Mouse (Mus musculus) common myeloid progenitor, adult 5-6 weeks (primary cell): ENCODE data around the gene Cend1. TPM values are rescaled to one million over a fixed set of nuclear protein-coding genes. Genes with fewer than 3 reads are reported as not detected.
A peak's percentile ranks its signal among the peaks of the same experiment; 100 is the strongest.
"Not testable (repeated sequence)": the region's sequence is repeated elsewhere in the genome, so short reads cannot be mapped to it uniquely, and the experiment has no call there.

Source experiments
- ATAC-seq: replicated peaks from 2 replicates; pipeline ENCODE4 v1.8.0; 2016; ENCODE audit warnings: low read depth, mild to moderate bottlenecking, moderate TSS enrichment, inconsistent platforms; ENCODE audit not compliant: poor library complexity, severe bottlenecking
- total RNA-seq: library from RNA; stranded (forward); fragments of 200-1000, 187-1606 nt; gene quantifications from 2 replicates; pipeline ENCODE4 v1.2.3, GENCODE M21; 2017

Cend1 gene
- total RNA-seq, 1 experiment from 2014 or later, result not detected

DNA sequence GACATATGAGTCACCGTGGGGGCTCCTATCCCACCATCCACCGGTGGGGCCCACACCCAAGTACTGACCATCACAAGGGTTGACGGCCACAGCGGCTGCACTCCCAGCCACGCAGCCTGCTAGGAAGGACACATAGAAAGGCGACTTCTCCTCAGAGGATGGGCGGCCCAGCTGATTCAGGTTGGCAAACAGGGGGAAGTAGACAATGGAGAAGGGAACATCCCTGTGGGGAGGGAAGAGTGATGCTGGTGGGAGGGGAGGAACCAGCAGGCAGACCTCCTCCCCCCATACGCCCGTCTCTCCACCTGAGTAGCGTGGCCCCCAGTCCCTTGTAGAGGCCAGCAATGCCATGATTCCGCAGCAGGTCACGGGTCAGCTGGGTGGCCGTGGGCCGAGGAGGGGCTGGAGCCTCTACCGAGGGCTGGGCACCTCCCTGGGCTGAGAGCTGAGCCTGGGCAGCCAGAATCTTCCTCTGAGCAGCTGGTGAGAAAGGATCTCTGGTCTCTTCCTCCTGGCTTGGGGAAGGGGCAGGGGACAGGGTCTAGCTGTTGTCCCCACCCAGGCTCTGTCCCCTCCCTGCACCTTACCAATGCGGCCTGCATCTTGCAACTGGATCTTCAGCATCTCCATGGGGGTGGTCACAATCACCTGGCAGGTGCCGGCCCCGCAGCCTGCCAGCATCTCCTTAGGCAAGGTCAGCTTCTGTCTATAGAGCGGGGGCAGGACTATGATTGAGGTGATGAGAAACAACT, 2.3 kb upstream of the Cend1 start:
- no peak for ATAC-seq

DNA sequence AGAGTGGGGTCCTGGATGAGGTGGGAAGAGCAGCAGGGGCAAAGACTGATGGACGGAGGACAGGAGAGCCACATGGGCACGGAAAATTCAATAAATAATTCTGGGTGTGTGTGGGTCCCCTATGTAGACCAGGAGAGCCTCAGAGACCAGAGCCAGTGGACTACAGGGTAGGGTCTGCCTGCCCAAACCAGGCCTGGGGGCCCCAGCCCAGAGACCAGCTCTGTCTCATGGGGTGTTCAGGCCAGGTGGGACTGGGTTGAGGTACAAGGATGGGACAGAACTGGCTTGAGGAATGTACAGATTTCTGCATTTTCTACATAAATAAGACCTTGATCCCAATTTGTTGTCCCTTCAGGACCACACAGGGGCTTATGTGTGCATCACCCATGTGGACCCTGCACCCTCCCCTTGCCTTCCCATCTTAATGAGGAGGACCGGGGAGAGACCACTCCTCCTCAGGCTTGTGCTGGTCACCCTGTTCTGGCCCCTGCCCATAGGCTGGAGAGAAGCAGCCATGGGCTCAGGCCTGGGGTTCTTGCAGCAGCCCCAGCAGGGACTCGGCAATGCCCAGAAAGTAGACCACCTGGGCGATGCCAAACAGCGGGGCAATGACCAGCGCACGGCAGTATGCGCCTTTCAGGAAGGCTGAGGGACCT, 1.4 kb upstream of the Cend1 start:
- no peak for ATAC-seq

DNA sequence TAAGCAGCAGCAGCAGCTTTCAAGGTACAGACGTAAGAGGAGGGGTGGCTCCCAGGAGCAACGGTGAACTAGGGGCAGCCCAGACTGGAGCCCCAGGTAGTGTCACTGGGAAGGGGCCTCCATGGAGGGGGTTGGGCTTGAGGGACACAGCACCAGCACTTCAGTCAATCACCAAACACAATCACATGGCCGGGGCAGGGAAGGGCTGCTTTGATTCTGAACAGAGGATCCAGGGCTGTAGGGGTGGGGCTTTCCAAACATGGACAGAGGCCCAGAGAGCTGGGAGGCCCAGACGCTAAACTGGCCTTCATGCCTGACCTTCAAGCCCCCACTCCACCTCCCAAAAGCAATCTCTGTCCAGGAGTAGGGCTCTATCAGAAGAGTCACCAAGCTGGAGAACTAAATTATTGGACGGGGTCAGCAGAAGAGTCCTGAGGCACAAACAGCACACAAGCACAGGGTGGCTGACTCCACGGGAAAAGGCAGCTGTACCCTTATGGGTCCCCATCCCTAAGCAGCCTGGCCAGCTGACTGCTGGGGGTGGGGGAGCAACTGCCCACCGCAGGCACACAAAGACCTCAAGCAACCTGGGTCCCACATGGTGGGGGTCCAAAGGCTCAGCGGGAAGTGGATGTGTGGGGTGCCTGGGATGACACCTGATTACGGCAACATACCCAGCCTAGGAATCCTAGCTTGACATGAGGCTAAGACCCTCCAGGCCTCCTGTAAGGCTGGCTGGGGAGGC, 721 bp upstream of the Cend1 start:
- ATAC-seq, result no peak

DNA sequence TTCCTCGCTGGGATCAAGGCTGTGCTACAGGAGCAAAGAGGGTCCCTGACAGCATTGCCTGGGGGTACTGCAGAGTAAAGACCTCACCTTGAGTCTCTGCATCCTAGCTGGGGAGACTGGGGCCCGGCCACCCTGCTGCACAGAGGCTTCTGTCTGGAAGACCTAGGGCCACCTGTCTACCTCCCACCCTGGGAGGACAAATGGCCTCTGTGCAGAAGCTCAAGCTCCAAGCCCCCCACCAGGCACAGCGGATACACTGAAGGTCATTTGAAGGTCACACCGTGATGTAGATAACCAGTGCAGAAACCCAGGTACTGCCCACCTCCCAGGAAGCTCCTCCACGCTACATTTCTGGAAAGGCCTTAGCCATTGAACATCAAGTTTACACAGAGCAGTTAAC, 590 bp downstream of the Cend1 start:
- no peak for ATAC-seq

DNA sequence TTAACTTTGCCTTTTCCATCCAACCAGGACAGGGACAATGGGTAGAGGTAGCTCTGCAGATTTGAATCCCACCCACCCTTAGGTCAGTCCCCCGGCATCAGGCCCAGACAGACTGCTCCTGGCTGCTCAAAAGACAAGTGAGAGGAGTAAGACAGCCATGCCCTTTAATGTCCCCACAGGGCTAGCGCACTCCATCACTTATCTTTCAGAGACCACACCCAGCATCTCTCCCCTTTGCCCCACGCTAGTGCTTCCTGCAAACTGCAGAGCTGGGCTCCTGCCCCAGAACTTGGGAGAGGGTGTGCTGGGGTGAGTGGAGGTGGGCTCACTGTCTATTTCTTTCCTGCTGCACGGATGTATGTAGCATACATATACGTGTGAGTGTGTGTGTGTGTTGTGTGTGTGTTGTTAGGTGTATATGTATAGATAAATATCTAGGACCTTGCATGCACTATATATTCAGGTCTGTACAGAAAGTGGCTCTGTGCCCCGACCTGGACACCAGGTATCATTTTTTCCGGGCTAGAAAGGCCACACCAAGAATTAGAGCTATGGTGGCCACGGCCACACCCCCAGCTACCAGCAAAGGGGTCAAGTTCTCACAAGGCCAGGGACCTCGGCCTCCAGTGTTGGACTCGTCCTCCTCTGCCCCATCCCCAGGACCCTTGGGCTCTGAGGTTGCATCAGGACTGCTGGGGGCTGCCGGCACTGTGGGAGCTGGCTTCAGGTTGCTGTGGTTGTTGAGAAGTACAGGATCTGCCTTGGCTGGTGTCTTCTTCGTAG, 2.2 kb downstream of the Cend1 start:
- no peak for ATAC-seq

DNA sequence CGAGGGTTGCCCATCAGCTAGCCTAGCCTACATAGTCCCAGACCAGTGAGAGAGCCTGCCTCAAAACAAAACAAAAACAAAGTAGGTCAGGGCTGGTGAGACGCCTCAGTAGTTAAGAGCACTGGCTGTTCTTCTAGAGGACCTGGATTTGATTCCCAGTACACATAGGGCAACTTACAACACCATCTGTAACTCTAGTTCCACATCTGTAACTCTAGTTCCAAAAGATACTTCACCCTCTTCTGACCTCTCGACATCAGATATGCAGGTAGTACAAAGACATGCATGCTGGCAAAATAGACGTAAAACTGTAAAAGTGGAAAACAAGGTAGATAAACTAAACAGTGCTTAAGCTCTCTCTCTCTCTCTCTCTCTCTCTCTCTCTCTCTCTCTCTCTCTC, 5.5 kb downstream of the Cend1 start:
- ATAC-seq, result no peak

DNA sequence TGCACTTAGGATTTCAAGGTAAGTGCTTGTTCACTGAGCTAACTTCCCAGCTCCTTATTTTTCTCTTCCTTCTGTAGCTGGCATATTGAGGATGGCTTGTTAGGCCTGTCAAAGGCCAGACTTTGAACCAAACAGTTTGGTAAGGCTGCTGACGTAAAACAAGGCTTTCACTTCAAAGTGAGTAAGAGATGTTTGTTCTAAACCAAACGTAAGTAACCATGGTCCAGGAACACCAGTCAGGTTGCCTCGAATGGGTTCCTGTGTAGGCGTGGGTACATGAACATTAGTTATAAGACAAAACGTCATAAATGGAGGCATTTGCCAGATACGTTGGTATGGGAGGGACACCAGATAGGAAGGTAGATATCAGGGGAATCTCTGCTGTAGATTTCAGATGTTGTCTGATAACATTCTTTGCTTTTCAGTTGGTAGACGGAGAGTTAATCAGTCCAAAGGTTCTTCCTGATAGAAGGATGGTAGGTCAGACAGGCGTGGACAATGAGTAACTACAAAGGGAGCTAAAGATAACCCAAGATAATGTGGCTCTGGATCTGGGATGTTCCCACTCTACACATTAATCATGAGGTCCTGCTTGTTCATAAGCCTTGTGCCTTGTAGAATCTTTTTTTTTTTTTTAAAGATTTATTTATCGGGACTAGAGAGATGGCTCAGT, 9.1 kb downstream of the Cend1 start:
- no peak for ATAC-seq

DNA sequence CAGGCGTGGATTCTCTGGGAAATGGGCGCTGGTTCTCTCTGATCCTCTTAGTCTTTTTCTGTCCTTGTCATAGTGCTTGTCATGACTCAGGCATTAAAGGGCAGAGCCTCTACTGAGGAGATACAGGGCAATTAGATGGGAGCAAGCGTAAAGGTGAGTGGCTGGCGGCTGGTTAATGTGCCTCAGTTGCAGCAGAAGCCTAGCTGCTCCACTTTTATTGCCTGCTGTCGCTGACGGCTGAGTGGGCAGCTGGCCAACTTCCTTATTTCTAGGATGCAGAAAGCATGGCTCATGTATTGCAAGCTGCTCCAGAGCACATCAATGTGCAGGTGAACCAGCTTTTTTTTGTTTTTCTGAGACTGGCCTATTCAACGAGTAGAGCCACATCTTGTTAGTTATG, 10.3 kb downstream of the Cend1 start:
- ATAC-seq, result peak; percentile 30; the same call in 1 of the 2 replicates

DNA sequence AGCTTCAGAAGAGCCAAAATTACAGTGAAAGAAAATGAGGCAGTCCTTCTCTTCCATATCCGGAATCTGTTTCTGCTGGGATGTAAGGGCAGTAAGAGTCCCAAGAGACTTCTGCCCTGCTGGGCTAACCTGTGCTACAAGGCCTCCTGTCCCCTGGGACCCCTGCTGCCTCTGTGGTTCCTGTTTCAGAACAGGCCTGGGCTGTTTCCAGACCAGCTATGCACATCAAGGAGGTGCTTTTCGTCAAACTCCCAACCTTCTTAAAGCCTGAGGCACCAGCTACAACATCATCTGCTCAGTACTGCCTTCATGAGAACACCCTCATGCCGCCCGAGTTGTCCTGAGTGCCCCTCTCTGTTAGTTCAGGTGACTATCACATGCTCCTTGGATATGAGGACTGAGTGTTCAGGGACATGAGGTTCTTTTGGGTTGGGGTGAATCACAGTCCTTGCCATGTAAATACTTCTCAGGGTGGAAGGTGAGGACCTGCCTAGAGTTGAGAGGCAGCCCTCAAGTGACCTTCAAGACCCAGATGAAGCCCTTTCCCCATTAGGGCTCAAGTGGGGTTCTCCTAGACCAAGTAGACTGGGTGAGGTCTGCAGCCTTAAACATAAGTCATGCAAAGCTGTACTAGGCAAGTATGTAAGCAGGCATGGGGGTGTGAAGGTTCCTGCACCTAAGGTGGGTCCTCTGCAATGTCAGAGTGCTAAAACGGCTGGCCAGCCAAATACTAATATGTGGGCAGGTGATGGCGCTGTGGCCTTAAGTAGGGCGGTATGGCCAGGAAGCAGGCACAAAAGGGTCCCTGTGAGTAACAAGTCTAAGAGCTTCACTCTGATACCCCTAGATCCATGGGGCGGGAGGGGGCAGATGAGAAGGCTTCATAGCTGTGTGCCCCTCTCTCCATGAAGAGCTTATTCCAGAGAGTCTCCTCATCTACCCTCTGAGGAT, 11.3 kb downstream of the Cend1 start:
- no peak for ATAC-seq

DNA sequence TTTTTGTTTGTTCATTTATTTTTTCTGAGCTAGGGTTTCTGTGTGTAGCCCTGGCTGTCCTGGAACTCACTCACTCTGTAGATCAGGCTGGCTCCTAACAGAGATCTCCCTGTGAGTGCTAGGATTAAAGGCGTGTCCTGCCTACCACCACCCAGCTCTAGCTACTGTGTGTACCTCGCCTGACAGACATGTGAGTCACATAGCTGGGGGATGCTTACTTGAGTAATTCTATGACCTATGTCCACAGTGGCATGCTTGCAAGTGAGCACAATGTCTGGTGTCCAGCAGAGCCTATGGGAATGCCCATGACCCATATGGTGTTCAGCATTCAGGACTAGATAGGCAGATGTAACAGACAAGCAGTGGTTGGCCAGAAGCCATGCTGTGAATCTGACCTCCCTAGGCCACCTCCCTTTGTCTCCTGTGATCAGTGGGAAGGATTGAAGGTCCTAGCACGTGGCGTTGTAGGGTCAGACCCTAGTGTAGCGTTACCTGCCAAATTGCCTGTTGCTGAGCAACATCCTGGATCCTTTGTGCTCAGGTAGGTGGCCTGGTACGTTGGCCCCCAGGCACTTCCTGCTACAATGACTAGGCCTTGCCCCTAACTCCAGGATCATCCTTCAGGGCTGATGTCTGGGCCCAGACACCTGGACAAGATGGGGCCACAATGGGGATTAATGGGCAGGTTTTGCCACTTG, 13.0 kb downstream of the Cend1 start:
- ATAC-seq, result no peak

DNA sequence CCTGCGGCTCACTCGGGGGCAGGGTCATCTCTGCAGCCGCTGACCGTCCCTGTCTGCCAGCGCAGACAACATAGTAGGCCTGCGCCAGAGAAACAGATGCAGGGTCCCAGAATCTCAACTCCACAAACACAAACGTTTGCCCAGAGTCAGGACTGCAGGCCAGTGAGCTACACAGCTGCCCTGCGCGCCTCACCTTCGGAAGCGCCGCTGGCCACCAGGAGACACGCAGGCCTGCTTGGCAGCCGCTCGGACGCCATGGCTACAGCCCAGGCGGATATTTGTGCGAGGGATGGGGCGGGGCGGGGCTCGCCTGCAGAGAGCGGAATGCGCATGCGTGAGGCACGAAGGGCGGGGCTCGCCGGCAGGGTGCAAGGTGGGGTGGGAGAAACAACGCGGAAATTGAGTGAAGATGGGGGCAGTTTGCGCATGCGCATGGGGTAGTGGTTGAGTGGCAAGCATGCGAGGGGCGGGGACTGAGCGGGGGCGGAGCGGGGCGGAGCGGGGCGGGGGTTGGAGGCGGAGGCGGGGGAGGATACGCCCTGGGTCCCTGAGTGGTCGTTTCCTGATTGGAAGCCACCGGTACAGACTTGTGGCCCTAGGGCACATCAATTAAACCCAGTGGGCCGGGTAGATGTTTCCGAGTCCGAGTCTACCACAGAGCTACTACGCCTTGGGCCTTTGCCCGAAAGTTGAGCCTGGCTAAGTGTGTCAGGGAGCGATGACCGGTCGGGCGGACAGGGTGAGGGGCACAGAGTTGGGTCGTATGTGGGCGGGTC, 15.3 kb downstream of the Cend1 start, which contains the start of gene Gatd1:
Gatd1 (minus strand) TSS at position 328 of the 776 bp plus-strand sequence.
- ATAC-seq, result peak; percentile 88

DNA sequence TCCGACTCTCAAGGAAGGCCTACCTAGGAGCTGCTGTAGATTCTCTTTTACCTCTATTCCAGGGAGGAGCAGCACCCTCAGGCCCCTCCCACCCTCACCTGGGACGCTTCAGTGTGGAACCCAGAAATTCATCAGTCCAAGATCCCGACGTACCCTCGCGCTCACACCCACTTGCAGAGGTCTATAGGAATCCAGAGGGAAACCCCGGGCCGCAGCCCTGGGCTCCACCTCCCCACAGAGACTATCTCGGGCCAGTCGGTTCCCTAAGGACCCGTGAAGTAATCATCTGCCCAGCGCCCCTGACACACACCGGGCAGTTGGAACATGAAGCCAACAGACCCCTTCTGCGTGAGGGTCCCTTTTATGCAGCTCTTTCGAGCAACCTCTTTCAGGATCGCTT, 16.0 kb downstream of the Cend1 start:
- ATAC-seq, result no peak

DNA sequence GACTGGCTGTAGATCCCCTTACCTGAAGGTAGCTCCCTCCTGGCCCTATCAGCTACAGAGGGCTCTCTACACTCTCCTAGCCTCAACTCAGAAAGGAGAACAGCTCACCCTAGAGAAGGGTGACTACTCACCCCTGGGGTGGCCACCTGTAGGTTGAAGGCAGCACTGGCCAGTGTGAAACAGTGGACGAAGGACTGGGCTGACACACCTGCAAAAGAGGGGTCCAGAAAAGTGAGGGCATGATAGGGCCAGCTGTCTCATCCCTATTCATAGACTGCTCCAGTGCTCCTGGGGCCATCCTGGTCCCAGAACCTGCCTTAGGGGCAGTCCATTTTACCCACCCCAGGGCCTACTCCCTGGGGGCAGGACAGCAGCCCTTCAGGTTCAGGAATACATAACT, 17.6 kb downstream of the Cend1 start:
- no peak for ATAC-seq

DNA sequence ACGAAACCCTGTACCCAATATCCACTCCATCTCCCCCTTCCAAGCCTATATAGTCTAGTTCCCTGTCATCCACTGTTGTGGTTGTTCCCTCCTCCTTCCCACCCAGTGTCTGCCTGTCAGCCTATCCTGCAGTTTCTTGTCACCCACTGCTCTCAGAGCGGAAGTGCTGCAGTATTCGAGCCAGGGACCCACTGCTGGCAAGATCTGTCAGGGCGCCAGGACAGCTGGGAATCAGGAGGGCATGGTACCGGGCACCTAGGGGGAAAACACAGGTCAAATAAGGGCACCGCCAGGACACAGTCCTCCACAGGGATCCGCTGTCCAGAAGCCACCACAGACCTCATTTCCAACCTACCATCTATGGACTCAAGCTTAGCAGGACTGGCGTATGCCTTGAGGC, 18.7 kb downstream of the Cend1 start:
- ATAC-seq, result no peak

DNA sequence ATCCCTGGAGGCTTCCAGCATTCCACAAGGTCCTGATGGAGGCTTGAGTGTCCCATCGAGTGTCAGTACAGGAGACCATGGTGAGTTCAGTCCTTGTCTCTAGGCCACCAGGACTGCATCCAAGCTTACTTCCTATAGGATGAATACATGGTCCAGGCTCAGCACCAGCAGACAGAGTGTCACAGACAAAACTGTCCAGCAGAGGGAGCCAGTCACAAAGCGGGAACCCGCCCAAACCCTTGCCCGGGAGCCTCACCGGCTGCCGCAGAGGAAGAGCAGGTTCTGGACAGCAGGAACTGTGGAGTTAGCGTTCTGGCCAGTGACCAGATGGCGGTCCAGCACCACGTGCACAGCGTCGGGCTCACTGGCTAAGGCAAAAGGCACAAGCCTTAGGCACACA, 20.5 kb downstream of the Cend1 start:
- ATAC-seq, result peak; percentile 93

DNA sequence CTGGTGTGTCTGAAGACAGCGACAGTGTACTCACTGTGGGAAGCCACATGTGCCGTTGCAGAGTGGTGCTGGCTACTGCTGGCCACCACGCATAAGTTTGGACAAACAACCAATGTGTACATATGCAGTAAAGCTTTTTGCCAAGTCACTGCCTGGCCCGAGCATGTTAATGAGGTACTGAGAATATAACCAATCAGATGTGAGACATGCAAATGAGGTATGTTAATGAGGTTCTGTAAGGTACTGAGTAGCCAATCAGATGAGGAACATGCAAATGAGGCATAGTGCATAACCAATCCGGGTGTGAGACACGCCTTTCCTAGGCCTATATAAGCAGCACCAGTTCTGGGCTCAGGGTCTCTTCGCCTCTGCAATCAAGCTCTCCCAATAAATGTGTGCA, 21.6 kb downstream of the Cend1 start:
- not testable (repeated sequence) for ATAC-seq

DNA sequence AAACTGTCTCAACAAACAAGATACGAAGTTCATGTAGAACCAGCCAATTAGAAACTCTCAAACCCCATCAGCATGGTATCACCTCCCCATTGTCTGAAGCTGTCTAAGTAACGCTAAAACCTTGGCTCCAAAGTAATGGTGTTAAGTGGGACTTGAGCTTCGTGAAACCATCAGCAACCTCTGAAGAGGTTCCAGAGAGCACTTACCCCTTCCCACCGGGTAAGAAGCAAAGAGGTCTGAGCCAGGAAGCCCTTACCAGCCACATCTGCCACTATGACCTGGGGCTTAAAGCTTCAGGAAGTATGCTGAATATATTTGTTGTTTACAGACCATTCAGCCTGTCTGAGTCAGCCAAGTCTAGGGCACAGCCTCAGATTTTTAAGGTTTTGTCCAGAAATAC, 23.8 kb downstream of the Cend1 start:
- no peak for ATAC-seq
